Mouse (Mus musculus): Measurements from ENCODE around the gene Iqcg. TPM values are rescaled to one million over a fixed set of nuclear protein-coding genes. Genes with fewer than 3 reads are reported as not detected.

Gene Iqcg
- polyA plus RNA-seq, 1 experiment from 2014 or later, result 3.1 TPM

GRCm38 (mm10) chr16:32972535-32972934, 83.5 kb downstream of the Iqcg start:
- peaks cover 32% of the 10 kb centered on the region for H3K36me3 ChIP-seq

More at GRCm38 (mm10) chr16:32972535-32972934, 83.5 kb downstream of the Iqcg start:
- no peaks in the 10 kb centered on the region for H3K9me3 ChIP-seq
- WGBS, result 71% methylated on average over 5 of the region's 5 CpGs
- no peak overlapping the region for H3K4me3 ChIP-seq
- no peak for ATAC-seq (ENCODE audit: insufficient number of reproducible peaks, insufficient read depth, low FRiP score, low TSS enrichment)
- H3K27ac ChIP-seq, result no peak overlapping the region
- H3K27me3 ChIP-seq, result no peaks in the 10 kb centered on the region
- H3K4me2 ChIP-seq (replicated peaks), result no peak overlapping the region
- no peak overlapping the region for H3K9ac ChIP-seq
- H3K4me1 ChIP-seq, result no peaks in the 10 kb centered on the region

MicroRNA genes within 50 kb of the gene (microRNA counts, 519-probe panel; counts per million panel counts)
- microRNA mmu-miR-1947, result 460 counts per million, percentile 65 among the panel's probes with 10 or more counts

Small RNA genes lying within 50 kb of the gene (microRNA-seq; reads per million reads assigned to microRNA genes)
- gene Gm22231 (not detected), gene Mir1947 (7.1 reads per million, percentile 23 among the genes with 10 or more reads in this experiment)

Other genes starting within 250 kb of the Iqcg start
- not detected in 2 replicates for gene Smbd1, start 245.7 kb downstream of the Iqcg start, polyA plus RNA-seq (2016; fragmentation: Nextera tagmentation; extraction: Ambion mirVana)
- 106 and 124 TPM in 2 replicates for gene Fyttd1, start 178.7 kb downstream of the Iqcg start, polyA plus RNA-seq (2016; fragmentation: Nextera tagmentation; extraction: Ambion mirVana)
- 19.0 and 20.8 TPM in 2 replicates for gene Rubcn, start 178.5 kb downstream of the Iqcg start, polyA plus RNA-seq (2016; fragmentation: Nextera tagmentation; extraction: Ambion mirVana)
- gene Lrch3, start 142.1 kb downstream of the Iqcg start, polyA plus RNA-seq (2016; fragmentation: Nextera tagmentation; extraction: Ambion mirVana), result 42.6 and 43.7 TPM in 2 replicates
- 849 and 899 TPM in 2 replicates for gene Rpl35a, start 235 bp upstream of the Iqcg start, polyA plus RNA-seq (2016; fragmentation: Nextera tagmentation; extraction: Ambion mirVana)
- gene Lmln, start 6.3 kb upstream of the Iqcg start, polyA plus RNA-seq (2016; fragmentation: Nextera tagmentation; extraction: Ambion mirVana), result 1.8 and 3.4 TPM in 2 replicates
- 29.6 and 30.0 TPM in 2 replicates for gene Osbpl11, start 128.9 kb upstream of the Iqcg start, polyA plus RNA-seq (2016; fragmentation: Nextera tagmentation; extraction: Ambion mirVana)
- gene Snx4, start 195.2 kb upstream of the Iqcg start, polyA plus RNA-seq (2016; fragmentation: Nextera tagmentation; extraction: Ambion mirVana), result 79.0 and 81.0 TPM in 2 replicates